Mouse (Mus musculus): ENCODE results near the gene Dhodh. TPM values are rescaled to one million over a fixed set of nuclear protein-coding genes. Genes with fewer than 3 reads are reported as not detected.
A peak's percentile ranks its signal among the peaks of the same experiment; 100 is the strongest.

Gene Dhodh
- polyA plus RNA-seq, 2 experiments: 12.5 to 15.3 TPM

- no peaks in the 10 kb centered on the region for H3K9me3 ChIP-seq (ENCODE audit: control insufficient read depth, low read length)
- H3K36me3 ChIP-seq (replicated peaks; ENCODE audit: control insufficient read depth, insufficient read depth, low read depth): no peaks in the 10 kb centered on the region
- no peaks in the 10 kb centered on the region for H3K27me3 ChIP-seq (ENCODE audit: control insufficient read depth, insufficient read depth, low read length)
- no peak overlapping the region for H3K4me3 ChIP-seq (ENCODE audit: insufficient read depth in 1 of 2, low read depth in 2 of 2, low read length in 2 of 2)
- TF ChIP-seq EP300 (IDR thresholded peaks at IDR 0.05; ENCODE audit: low read depth) (no peak), CTCF (IDR thresholded peaks at IDR 0.05; ENCODE audit: low read depth) (no peak)
- no peak overlapping the region for H3K9ac ChIP-seq (replicated peaks)
- ATAC-seq (ENCODE audit: insufficient read depth) (no peak), DNase-seq (ENCODE audit: low read depth in 3 of 3, low spot score in 3 of 3) (no peak)
- 57% methylated on average over 2 of the region's 2 CpGs for WGBS (ENCODE audit: insufficient replicate concordance)
- H3K4me1 ChIP-seq (replicated peaks; ENCODE audit: control insufficient read depth in 2 of 2, insufficient read depth in 2 of 2, low read length in 1 of 2): peaks cover 11 to 12% of the 10 kb centered on the region in 2 experiments
- no peak overlapping the region for H3K27ac ChIP-seq
- no peak overlapping the region for H3K4me2 ChIP-seq (ENCODE audit: low read depth)
Observed at GRCm38 (mm10) chr8:109606725-109607124, 1.7 kb downstream of the Dhodh start.

GRCm38 (mm10) chr8:109595854-109596253, 12.6 kb downstream of the Dhodh start:
- ATAC-seq (ENCODE audit: insufficient read depth) (peak; percentile 36; the same call in 1 of the 2 replicates), DNase-seq (ENCODE audit: low read depth in 3 of 3, low spot score in 3 of 3) (no peak)
- TF ChIP-seq CTCF (IDR thresholded peaks at IDR 0.05; ENCODE audit: low read depth) (peak; percentile 97), EP300 (IDR thresholded peaks at IDR 0.05; ENCODE audit: low read depth) (no peak)
- Histone ChIP-seq H3K36me3 (replicated peaks; ENCODE audit: control insufficient read depth, insufficient read depth, low read depth) (no peaks in the 10 kb centered on the region; the same call in 1 of the 2 replicates), H3K4me2 (ENCODE audit: low read depth) (no peak overlapping the region), H3K27me3 (ENCODE audit: control insufficient read depth, insufficient read depth, low read length) (no peaks in the 10 kb centered on the region), H3K27ac (no peak overlapping the region), H3K9me3 (ENCODE audit: control insufficient read depth, low read length) (no peaks in the 10 kb centered on the region), H3K9ac (replicated peaks) (no peak overlapping the region), H3K4me1 (replicated peaks; ENCODE audit: control insufficient read depth in 2 of 2, insufficient read depth in 2 of 2, low read length in 1 of 2) (no peaks in the 10 kb centered on the region), H3K4me3 (ENCODE audit: insufficient read depth in 1 of 2, low read depth in 2 of 2, low read length in 2 of 2) (no peak overlapping the region)
- 30% methylated on average over 8 of the region's 8 CpGs for WGBS (ENCODE audit: insufficient replicate concordance)

DNA sequence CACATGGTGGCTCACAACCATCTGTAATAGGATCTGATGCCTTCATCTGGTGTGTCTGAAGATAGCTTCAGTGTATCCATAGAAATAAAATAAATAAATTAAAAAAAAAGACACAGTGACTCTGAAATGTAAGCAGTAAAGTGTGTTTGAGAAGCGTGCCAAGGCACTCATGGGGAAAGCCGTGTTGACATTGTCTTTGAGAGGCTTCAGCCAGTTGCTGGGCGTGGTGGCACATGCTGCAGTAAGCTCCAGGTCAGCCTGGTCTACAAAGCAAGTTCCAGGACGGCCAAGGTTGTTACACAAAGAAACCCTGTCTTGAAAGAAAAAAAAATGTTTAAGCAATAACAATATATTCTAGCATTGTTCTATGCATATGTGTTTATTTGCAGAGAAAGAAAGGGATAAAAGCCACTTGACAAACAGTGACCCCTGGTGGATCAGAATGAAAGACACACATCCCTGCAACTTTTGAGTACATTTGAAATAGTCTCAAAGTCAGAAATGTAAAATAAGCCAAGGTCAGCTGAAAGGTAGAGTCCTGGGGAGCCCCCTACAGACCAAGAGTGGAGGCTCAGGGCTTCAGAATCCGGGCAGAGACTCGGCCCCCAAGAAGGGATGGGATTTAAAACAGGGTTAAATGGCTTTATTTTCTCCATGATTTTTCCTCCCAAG, 15.2 kb downstream of the Dhodh start:
- no peaks in the 10 kb centered on the region for H3K27me3 ChIP-seq (ENCODE audit: control insufficient read depth, insufficient read depth, low read length)
- ATAC-seq (ENCODE audit: insufficient read depth) (no peak), DNase-seq (ENCODE audit: low read depth in 3 of 3, low spot score in 3 of 3) (no peak)
- no peak overlapping the region for H3K4me2 ChIP-seq (ENCODE audit: low read depth)
- no peak overlapping the region for H3K9ac ChIP-seq (replicated peaks)
- no peak overlapping the region for H3K4me3 ChIP-seq (ENCODE audit: insufficient read depth in 1 of 2, low read depth in 2 of 2, low read length in 2 of 2)
- no peak for TF ChIP-seq EP300 (IDR thresholded peaks at IDR 0.05; ENCODE audit: low read depth)
- TF ChIP-seq CTCF (IDR thresholded peaks at IDR 0.05; ENCODE audit: low read depth): peak; percentile 58
- no peaks in the 10 kb centered on the region for H3K4me1 ChIP-seq (replicated peaks; ENCODE audit: control insufficient read depth in 2 of 2, insufficient read depth in 2 of 2, low read length in 1 of 2)
- 66% methylated on average over 6 of the region's 6 CpGs for WGBS (ENCODE audit: insufficient replicate concordance)
- no peaks in the 10 kb centered on the region for H3K36me3 ChIP-seq (replicated peaks; ENCODE audit: control insufficient read depth, insufficient read depth, low read depth)
- H3K27ac ChIP-seq: no peak overlapping the region
- H3K9me3 ChIP-seq (ENCODE audit: control insufficient read depth, low read length): no peaks in the 10 kb centered on the region

DNA sequence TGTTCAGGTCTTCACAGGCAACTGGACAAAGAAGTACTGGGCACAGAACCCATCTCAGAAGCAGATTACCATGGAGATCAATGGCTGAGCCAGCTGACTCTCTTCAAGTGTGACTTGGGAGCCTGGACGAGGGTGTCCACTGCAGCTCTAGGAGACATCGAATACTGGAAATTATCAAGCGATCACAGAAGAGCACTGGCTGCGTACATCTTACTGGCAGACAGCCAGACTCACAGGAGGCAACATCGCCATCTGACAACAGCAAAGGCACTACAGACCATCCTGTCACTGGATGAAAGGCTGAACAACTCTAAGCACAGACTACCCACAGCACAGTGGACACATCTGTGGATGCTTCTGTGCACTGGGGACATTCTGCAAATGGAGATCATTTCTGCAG, 16.3 kb downstream of the Dhodh start:
- no peak overlapping the region for H3K9ac ChIP-seq (replicated peaks)
- no peak overlapping the region for H3K27ac ChIP-seq
- H3K4me1 ChIP-seq (replicated peaks; ENCODE audit: control insufficient read depth in 2 of 2, insufficient read depth in 2 of 2, low read length in 1 of 2): no peaks in the 10 kb centered on the region
- H3K9me3 ChIP-seq (ENCODE audit: control insufficient read depth, low read length): no peaks in the 10 kb centered on the region
- WGBS (ENCODE audit: insufficient replicate concordance): 70% methylated on average over 5 of the region's 5 CpGs
- H3K4me3 ChIP-seq (ENCODE audit: insufficient read depth in 1 of 2, low read depth in 2 of 2, low read length in 2 of 2): no peak overlapping the region
- DNase-seq (ENCODE audit: low read depth in 3 of 3, low spot score in 3 of 3): no peak
- ATAC-seq (ENCODE audit: insufficient read depth): no peak
- no peak for TF ChIP-seq CTCF (IDR thresholded peaks at IDR 0.05; ENCODE audit: low read depth)
- no peak for TF ChIP-seq EP300 (IDR thresholded peaks at IDR 0.05; ENCODE audit: low read depth)
- H3K27me3 ChIP-seq (ENCODE audit: control insufficient read depth, insufficient read depth, low read length): no peaks in the 10 kb centered on the region
- no peak overlapping the region for H3K4me2 ChIP-seq (ENCODE audit: low read depth)
- H3K36me3 ChIP-seq (replicated peaks; ENCODE audit: control insufficient read depth, insufficient read depth, low read depth): no peaks in the 10 kb centered on the region

DNA sequence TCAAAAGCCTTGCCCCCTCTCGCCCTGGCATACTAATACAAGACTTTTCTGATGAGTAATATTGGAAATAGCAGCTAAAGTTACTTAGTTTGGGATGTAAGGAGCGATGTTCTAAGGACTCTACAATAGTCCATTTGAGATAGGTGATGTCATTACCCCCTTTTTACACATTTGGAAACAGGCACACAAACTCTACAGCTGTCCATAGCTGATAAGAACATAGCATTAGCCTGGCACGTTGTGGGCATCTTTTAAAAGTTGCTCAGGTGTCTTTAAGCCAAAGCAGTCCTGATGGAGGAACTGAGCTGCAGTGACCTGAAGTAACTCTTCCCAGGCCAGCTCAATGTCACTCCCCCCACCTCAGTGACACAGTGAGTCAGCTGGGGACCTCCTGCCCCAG, 17.1 kb downstream of the Dhodh start:
- Histone ChIP-seq H3K4me1 (replicated peaks; ENCODE audit: control insufficient read depth in 2 of 2, insufficient read depth in 2 of 2, low read length in 1 of 2) (no peaks in the 10 kb centered on the region), H3K27ac (no peak overlapping the region)
- TF ChIP-seq EP300 (IDR thresholded peaks at IDR 0.05; ENCODE audit: low read depth) (no peak), CTCF (IDR thresholded peaks at IDR 0.05; ENCODE audit: low read depth) (no peak)

More for the DNA sequence above, 17.1 kb downstream of the Dhodh start:
- 40% methylated on average over 3 of the region's 3 CpGs for WGBS (ENCODE audit: insufficient replicate concordance)
- no peaks in the 10 kb centered on the region for H3K9me3 ChIP-seq (ENCODE audit: control insufficient read depth, low read length)
- no peaks in the 10 kb centered on the region for H3K36me3 ChIP-seq (replicated peaks; ENCODE audit: control insufficient read depth, insufficient read depth, low read depth)
- no peaks in the 10 kb centered on the region for H3K27me3 ChIP-seq (ENCODE audit: control insufficient read depth, insufficient read depth, low read length)
- no peak overlapping the region for H3K4me2 ChIP-seq (ENCODE audit: low read depth)
- no peak overlapping the region for H3K4me3 ChIP-seq (ENCODE audit: insufficient read depth in 1 of 2, low read depth in 2 of 2, low read length in 2 of 2)
- H3K9ac ChIP-seq (replicated peaks): no peak overlapping the region
- DNase-seq (ENCODE audit: low read depth in 3 of 3, low spot score in 3 of 3) (no peak), ATAC-seq (ENCODE audit: insufficient read depth) (no peak)
